Mouse (Mus musculus) thymus, adult 2 months (tissue): ENCODE measurements around the gene Cdca7l.

Source experiments
- CTCF ChIP-seq: fragments of 200-500 bp; IDR thresholded peaks from 2 replicates; pipeline ENCODE4 v1.5.1; 2012; ENCODE audit warnings: mild to moderate bottlenecking, control low read depth, low read length, moderate library complexity, borderline replicate concordance; ENCODE audit not compliant: control insufficient read depth, poor library complexity, insufficient read depth; ENCODE audit errors: extremely low read depth
- POLR2A ChIP-seq: fragments of 200-500 bp; IDR thresholded peaks from 2 replicates; pipeline ENCODE4 v1.6.1; 2012; ENCODE audit warnings: mild to moderate bottlenecking, low read length, control low read depth, moderate library complexity; ENCODE audit not compliant: control insufficient read depth, poor library complexity, insufficient read depth; ENCODE audit errors: extremely low read depth

- TF ChIP-seq POLR2A (no peak), CTCF (no peak)
Measured at GRCm38 (mm10) chr12:117772638-117773037, 31.5 kb upstream of the Cdca7l start.
